Mouse (Mus musculus): Measurements from ENCODE around the gene Adgrv1.

DNA sequence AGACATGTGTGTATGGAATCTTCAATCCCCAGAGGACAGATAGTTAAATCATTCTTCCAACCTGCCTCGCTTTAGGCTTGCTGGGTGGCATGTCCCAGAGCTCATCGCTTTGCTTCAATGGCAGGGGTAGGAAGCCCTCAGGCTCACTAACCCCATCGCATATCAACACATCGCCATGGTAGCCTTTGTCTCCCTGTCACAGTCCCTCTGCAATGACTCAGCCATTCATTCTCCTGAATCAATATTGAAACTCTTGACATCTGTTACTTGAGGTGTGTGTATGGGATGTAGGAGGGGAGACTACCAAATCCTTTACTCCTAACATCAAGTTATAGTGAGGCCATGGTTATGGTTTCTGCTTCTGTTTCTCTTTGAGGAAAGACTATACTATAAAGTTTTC lies 6.7 kb upstream of the Adgrv1 start:
- TF ChIP-seq CTCF (IDR thresholded peaks at IDR 0.05; ENCODE audit: borderline replicate concordance, insufficient read depth, low read length) = no peak
- no peak for TF ChIP-seq POLR2A (IDR thresholded peaks at IDR 0.05; ENCODE audit: low read depth, low read length)

Data from embryonic fibroblast, embryonic 13.5 days (primary cell).